Mouse (Mus musculus) stomach, postnatal 0 days (tissue): ENCODE measurements around the gene Nxnl1. TPM values are rescaled to one million over a fixed set of nuclear protein-coding genes. Genes with fewer than 3 reads are reported as not detected.

ENCODE experiments used
- ATAC-seq: fragments of 200-750 bp; cut with Nextera tagmentation; 2 replicates; pipeline ENCODE4 v1.8.0; 2017; ENCODE audit not compliant: low FRiP score, low TSS enrichment
- DNase-seq: peaks from one replicate; pipeline ENCODE4 v3.0.0-alpha.2; 2016; ENCODE audit warnings: low spot score
- H3K27ac ChIP-seq: fragments of 300-500 bp; sonication (generic); replicated peaks from 2 replicates; pipeline ENCODE4 v1.5.1; 2014; ENCODE audit warnings: mild to moderate bottlenecking, control low read depth
- H3K27me3 ChIP-seq: fragments of 300-500 bp; sonication (generic); 2 replicates; pipeline ENCODE4 v1.6.1; 2014; ENCODE audit warnings: low read length; ENCODE audit not compliant: control insufficient read depth, insufficient read depth
- H3K36me3 ChIP-seq: fragments of 300-500 bp; sonication (generic); 2 replicates; pipeline ENCODE4 v1.6.1; 2014; ENCODE audit warnings: low read length, mixed read lengths; ENCODE audit not compliant: control insufficient read depth, insufficient read depth
- H3K4me1 ChIP-seq: fragments of 300-500 bp; sonication (generic); replicated peaks from 2 replicates; pipeline ENCODE4 v1.6.1; 2014; ENCODE audit warnings: antibody characterized with exemption; ENCODE audit not compliant: control insufficient read depth, insufficient read depth
- H3K4me2 ChIP-seq: fragments of 300-500 bp; sonication (generic); replicated peaks from 2 replicates; pipeline ENCODE4 v1.6.1; 2014; ENCODE audit warnings: low read depth, mild to moderate bottlenecking, control low read depth, moderate library complexity
- H3K4me3 ChIP-seq: fragments of 300-500 bp; sonication (generic); 2 replicates; pipeline ENCODE4 v1.5.1; 2014; ENCODE audit warnings: low read depth, low read length, control low read depth
- H3K9ac ChIP-seq: fragments of 300-500 bp; sonication (generic); 2 replicates; pipeline ENCODE4 v1.6.1; 2014; ENCODE audit warnings: mild to moderate bottlenecking, low read length, control low read depth, mixed read lengths
- H3K9me3 ChIP-seq: fragments of 300-500 bp; sonication (generic); 2 replicates; pipeline ENCODE4 v1.6.1; 2016; ENCODE audit warnings: low read length; ENCODE audit not compliant: control insufficient read depth
- CTCF ChIP-seq: IDR thresholded peaks from 2 replicates; pipeline ENCODE4 v1.5.1; 2016; ENCODE audit warnings: antibody characterized with exemption, low read depth, mild to moderate bottlenecking, moderate library complexity
- EP300 ChIP-seq: optimal IDR thresholded peaks from 2 replicates; pipeline ENCODE3; 2016; ENCODE audit warnings: antibody characterized with exemption
- WGBS: fragments of 180-500 bp; shearing (Covaris S2); extraction: QIAGEN DNeasy Blood & Tissue Kit; methylation state at CpG from one replicate; pipeline ENCODE4 v1.1.7; 2014; 5-methylcytosine and 5-hydroxymethylcytosine counted together
- polyA plus RNA-seq: library from polyadenylated mRNA; unstranded; fragments of >200 nt; fragmentation: Nextera tagmentation; extraction: Ambion mirVana; gene quantifications from 2 replicates; pipeline ENCODE4 v1.2.1, GENCODE M21; 2015

Nxnl1 gene
- polyA plus RNA-seq, 1 experiment from 2014 or later = 0.04 TPM

DNA sequence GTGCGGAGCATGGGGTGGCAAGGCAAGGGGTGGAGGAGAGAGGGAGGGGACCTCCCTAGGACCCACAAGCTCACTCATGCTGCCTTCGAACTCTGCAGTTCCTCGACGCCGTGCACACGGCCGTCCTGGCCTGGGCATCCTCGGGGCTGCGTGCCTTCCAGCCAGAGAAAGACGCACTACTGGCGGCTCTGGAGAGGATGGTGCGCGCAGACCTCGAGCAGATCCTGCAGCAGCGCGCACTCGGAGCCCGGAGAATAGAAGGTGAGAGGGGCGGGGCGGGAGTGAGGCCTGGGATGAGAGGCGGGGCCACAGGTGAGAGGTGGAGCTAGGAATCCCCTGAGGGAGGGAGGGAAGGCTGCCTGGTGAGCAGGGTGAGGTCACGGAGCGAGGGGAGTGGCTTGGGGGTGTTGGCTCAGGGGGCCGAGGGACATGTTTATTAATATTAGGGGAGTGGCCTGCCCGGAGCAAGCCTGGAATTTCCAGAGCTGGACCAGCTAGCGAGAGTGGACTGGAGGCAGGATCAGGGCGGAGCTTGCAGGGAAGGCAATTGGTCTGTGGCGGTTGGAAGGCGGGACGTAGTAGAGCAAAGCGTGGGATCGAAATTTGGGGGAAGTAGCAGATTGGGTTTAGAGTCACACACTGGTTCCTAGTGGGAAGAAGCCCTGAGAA is 36.4 kb upstream of the Nxnl1 start:
- H3K4me2 ChIP-seq = peak overlapping the region; percentile 54
- no peak for TF ChIP-seq CTCF
- no peak for TF ChIP-seq EP300
- peaks cover 3% of the 10 kb centered on the region; the same call in 1 of the 2 replicates for H3K27me3 ChIP-seq
- H3K9ac ChIP-seq = peak overlapping the region; percentile 18; the same call in 1 of the 2 replicates
- WGBS = 2% methylated on average over 31 of the region's 32 CpGs
- peaks cover 3% of the 10 kb centered on the region; the same call in 1 of the 2 replicates for H3K4me1 ChIP-seq
- no peaks in the 10 kb centered on the region for H3K36me3 ChIP-seq
- no peaks in the 10 kb centered on the region for H3K9me3 ChIP-seq
- H3K27ac ChIP-seq = no peak overlapping the region
- H3K4me3 ChIP-seq = peak overlapping the region; percentile 30
- peak; percentile 95 for DNase-seq
- ATAC-seq = peak; percentile 93

DNA sequence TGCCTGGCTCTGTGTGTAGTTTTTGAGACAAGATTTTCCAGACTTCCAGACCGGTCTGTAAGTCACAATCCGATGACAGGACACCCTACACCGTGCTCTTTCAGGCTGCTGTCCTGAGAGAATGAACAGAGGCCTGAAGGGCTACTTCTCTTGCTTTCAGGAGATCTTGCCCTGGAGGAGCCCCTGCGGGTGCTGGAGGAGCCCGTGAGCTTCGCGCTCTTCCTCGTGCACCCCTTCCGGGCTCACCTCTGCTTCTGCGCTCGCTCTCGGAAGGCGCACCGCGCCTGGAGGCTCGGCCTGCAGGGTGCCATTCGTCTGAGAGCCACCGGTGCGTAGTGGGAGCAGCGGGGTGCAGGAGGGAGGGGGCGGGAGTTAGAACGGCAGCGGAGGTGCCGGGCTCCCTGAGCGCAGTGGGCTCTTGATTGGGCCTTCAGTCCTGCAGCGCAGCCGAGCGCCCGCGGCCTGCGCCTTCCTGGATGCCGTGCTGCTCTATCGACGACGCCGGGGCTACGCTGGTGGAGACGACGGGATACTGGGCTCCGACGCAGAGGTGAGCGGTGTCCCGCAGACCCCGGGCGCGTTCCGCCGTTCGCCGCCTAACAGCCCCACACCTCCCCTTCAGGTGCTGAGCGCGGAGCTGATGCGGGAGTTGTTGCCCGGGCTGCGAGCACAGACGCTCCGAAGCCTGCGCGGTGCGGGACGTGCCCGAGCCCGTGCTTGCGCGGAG is 35.7 kb upstream of the Nxnl1 start:
- DNase-seq (peak; percentile 32), ATAC-seq (0 out of 2 replicates have a peak, but pooled peaks have one; percentile 0)
- TF ChIP-seq EP300 = no peak
- no peak for TF ChIP-seq CTCF
- H3K4me1 ChIP-seq = peaks cover 3% of the 10 kb centered on the region; the same call in 1 of the 2 replicates
- H3K27ac ChIP-seq = no peak overlapping the region
- peak overlapping the region; percentile 54 for H3K4me2 ChIP-seq
- H3K27me3 ChIP-seq = peaks cover 3% of the 10 kb centered on the region; the same call in 1 of the 2 replicates
- H3K4me3 ChIP-seq = peak overlapping the region; percentile 30
- no peaks in the 10 kb centered on the region for H3K36me3 ChIP-seq
- no peaks in the 10 kb centered on the region for H3K9me3 ChIP-seq
- peak overlapping the region; percentile 18 for H3K9ac ChIP-seq
- WGBS = 7% methylated on average over 45 of the region's 65 CpGs

DNA sequence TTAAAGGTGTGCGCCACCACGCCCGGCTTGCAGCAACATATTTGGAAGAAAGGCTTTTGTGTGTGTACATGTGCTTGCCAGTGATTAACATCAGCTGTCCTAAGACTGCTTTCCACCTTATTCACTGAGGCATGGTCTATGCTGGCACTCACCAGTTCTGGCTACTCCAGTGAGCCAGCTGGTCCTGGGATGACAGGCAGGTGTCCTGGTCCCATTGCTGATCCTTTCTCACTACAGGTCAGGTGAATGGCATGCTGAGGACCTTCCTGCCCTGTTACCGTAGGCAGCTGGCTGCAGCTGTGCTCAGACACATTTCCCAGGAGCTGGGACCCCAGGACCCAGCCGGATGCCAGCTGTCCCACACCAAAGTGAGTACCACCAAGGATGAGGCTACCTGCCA is 32.4 kb upstream of the Nxnl1 start:
- Histone ChIP-seq H3K27ac (no peak overlapping the region), H3K27me3 (peaks cover 3% of the 10 kb centered on the region; the same call in 1 of the 2 replicates), H3K9ac (no peak overlapping the region), H3K4me2 (no peak overlapping the region), H3K9me3 (no peaks in the 10 kb centered on the region), H3K4me3 (no peak overlapping the region), H3K4me1 (peaks cover 3% of the 10 kb centered on the region; the same call in 1 of the 2 replicates), H3K36me3 (no peaks in the 10 kb centered on the region)
- no peak for TF ChIP-seq CTCF
- no peak for TF ChIP-seq EP300
- WGBS = 91% methylated on average over 5 of the region's 5 CpGs
- DNase-seq (no peak), ATAC-seq (no peak)

DNA sequence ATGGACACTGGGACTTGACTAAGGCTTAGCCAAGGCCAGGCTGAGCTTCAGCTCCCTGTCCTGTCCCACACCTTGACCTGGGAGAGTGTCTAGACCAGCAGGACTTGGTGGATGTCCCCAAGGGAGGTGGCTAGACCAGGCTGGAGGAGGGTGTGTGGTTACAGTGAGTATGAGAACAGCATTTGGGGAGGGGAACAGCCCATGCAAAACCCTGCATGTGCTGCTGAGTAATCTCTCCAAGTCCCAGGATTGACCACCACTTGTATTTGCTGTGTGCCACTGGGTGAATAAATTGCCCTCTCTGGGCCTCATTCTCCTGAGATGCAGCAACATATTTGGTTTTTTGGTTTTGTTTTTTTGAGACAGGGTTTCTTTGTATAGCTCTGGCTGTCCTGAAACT is 32.0 kb upstream of the Nxnl1 start:
- Histone ChIP-seq H3K27me3 (peaks cover 3% of the 10 kb centered on the region; the same call in 1 of the 2 replicates), H3K36me3 (no peaks in the 10 kb centered on the region), H3K4me1 (peaks cover 3% of the 10 kb centered on the region; the same call in 1 of the 2 replicates), H3K4me2 (no peak overlapping the region), H3K9ac (no peak overlapping the region), H3K4me3 (no peak overlapping the region), H3K27ac (no peak overlapping the region), H3K9me3 (no peaks in the 10 kb centered on the region)
- ATAC-seq (no peak), DNase-seq (no peak)
- TF ChIP-seq EP300 (no peak), CTCF (no peak)

DNA sequence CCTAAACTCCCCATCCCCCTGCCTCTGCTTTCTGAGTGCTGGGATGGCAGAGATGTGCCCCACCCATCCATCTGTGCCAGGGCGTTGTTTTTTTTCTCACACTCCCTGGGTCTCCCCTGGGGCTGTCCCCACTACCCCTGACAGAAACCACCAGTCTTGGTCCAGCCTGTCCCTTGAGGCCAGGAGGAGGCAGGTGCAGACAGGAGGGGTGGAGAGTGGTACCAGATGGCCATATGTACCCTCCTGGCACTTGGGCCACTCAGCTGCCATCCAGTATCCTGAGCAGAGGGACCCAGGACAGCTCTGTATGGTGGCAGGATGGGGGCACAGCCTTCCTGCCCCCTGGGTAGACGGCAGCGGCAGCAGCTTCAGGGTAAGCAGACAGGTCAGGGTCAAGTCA is 31.1 kb upstream of the Nxnl1 start, which contains the start of gene Fam129c:
Gene Fam129c, plus strand, starts transcription at position 198 of the 400 bp plus-strand sequence.
- TF ChIP-seq EP300 (no peak), CTCF (no peak)
- Histone ChIP-seq H3K27me3 (peaks cover 3% of the 10 kb centered on the region; the same call in 1 of the 2 replicates), H3K27ac (no peak within 1 kb of the TSS), H3K36me3 (no peaks in the 10 kb centered on the region), H3K4me3 (no peak within 1 kb of the TSS), H3K4me1 (peaks cover 4% of the 10 kb centered on the region), H3K9me3 (no peaks in the 10 kb centered on the region), H3K4me2 (no peak within 1 kb of the TSS), H3K9ac (no peak within 1 kb of the TSS)
- ATAC-seq = no peak
- WGBS = 74% methylated on average over 3 of the region's 3 CpGs
- no peak for DNase-seq
